Mouse (Mus musculus) ES-Bruce4 (cell line): ENCODE data around the gene Cnnm4.

Experiments used
- CTCF ChIP-seq: IDR thresholded peaks from one replicate; pipeline ENCODE4 v1.8.1; 2011; ENCODE audit warnings: low read depth, low read length
- EP300 ChIP-seq: IDR thresholded peaks from 2 replicates; pipeline ENCODE4 v1.6.1; 2011; ENCODE audit warnings: low read depth, low read length; ENCODE audit not compliant: insufficient read depth
- POLR2A ChIP-seq: IDR thresholded peaks from one replicate; pipeline ENCODE4 v1.8.1; 2011; ENCODE audit warnings: low read length; ENCODE audit not compliant: insufficient read depth

GRCm38 (mm10) chr1:36461829-36462228 lies 9.6 kb upstream of the Cnnm4 start:
- no peak for TF ChIP-seq CTCF
- TF ChIP-seq POLR2A, result no peak
- TF ChIP-seq EP300, result no peak
